Mouse (Mus musculus): ENCODE data around the gene Txnip.

DNA sequence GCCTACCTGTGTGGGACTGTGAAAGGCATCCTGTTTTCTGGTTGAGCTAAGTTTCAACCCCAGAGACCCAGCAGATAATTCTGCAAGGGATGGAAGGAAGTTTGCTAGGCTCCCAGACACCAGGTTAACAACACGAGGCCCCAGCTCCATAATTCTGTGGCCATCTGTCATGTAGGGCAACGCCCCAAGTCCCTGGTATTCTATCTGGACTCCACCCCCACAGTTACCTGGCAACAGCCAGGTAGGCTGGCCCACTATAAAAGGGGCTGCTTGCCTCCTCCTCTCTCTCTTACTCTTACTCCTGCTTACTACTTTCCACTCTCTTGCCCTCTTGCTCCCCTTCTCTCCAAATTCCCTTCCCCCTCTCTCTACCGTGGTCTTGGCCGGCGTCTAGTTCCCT is 37.6 kb upstream of the Txnip start:
- TF ChIP-seq CTCF (IDR thresholded peaks at IDR 0.05) (no peak), POLR2A (IDR thresholded peaks at IDR 0.05; ENCODE audit: insufficient read depth, low read depth, low read length) (no peak)
